Mouse (Mus musculus): ENCODE data around the gene Gm13283. TPM values are rescaled to one million over a fixed set of nuclear protein-coding genes. Genes with fewer than 3 reads are reported as not detected.

Gm13283 gene
- polyA plus RNA-seq, 1 experiment from 2014 or later: 0.35 TPM

Other genes starting within 250 kb of the Gm13283 start
- gene Ifnb1, start 237.3 kb upstream of the Gm13283 start, polyA plus RNA-seq (2016; fragmentation: Nextera tagmentation; extraction: Ambion mirVana): not detected in 2 replicates
- gene Ifna15, start 201.9 kb upstream of the Gm13283 start, polyA plus RNA-seq (2016; fragmentation: Nextera tagmentation; extraction: Ambion mirVana): not detected in 2 replicates
- gene Ifna14, start 188.3 kb upstream of the Gm13283 start, polyA plus RNA-seq (2016; fragmentation: Nextera tagmentation; extraction: Ambion mirVana): not detected in 2 replicates
- not detected in 2 replicates for gene Ifna9, start 167.7 kb upstream of the Gm13283 start, polyA plus RNA-seq (2016; fragmentation: Nextera tagmentation; extraction: Ambion mirVana)
- gene Ifna12, start 156.7 kb upstream of the Gm13283 start, polyA plus RNA-seq (2016; fragmentation: Nextera tagmentation; extraction: Ambion mirVana): not detected in 2 replicates
- gene C87499, start 125.7 kb upstream of the Gm13283 start, polyA plus RNA-seq (2016; fragmentation: Nextera tagmentation; extraction: Ambion mirVana): not detected in 2 replicates
- gene Ifna13, start 115.7 kb upstream of the Gm13283 start, polyA plus RNA-seq (2016; fragmentation: Nextera tagmentation; extraction: Ambion mirVana): not detected in 2 replicates
- gene Ifna16, start 83.2 kb upstream of the Gm13283 start, polyA plus RNA-seq (2016; fragmentation: Nextera tagmentation; extraction: Ambion mirVana): not detected in 2 replicates
- not detected in 2 replicates for gene Ifna2, start 76.2 kb upstream of the Gm13283 start, polyA plus RNA-seq (2016; fragmentation: Nextera tagmentation; extraction: Ambion mirVana)
- not detected in 2 replicates for gene Ifnab, start 68.8 kb upstream of the Gm13283 start, polyA plus RNA-seq (2016; fragmentation: Nextera tagmentation; extraction: Ambion mirVana)
- gene Gm26566, start 38.3 kb upstream of the Gm13283 start, polyA plus RNA-seq (2016; fragmentation: Nextera tagmentation; extraction: Ambion mirVana): 0.84 and 1.1 TPM in 2 replicates
- gene Klhl9, start 37.7 kb upstream of the Gm13283 start, polyA plus RNA-seq (2016; fragmentation: Nextera tagmentation; extraction: Ambion mirVana): 98.4 and 103 TPM in 2 replicates
- gene Gm13271, start 5.3 kb upstream of the Gm13283 start, polyA plus RNA-seq (2016; fragmentation: Nextera tagmentation; extraction: Ambion mirVana): not detected in 2 replicates
- gene Gm13290, start 13.7 kb downstream of the Gm13283 start, polyA plus RNA-seq (2016; fragmentation: Nextera tagmentation; extraction: Ambion mirVana): 0.76 TPM in 1 of 2 replicates, not detected in the other
- not detected in 2 replicates for gene Gm13289, start 16.8 kb downstream of the Gm13283 start, polyA plus RNA-seq (2016; fragmentation: Nextera tagmentation; extraction: Ambion mirVana)
- not detected in 2 replicates for gene Gm13272, start 19.7 kb downstream of the Gm13283 start, polyA plus RNA-seq (2016; fragmentation: Nextera tagmentation; extraction: Ambion mirVana)
- not detected in 2 replicates for gene Ifnz, start 22.0 kb downstream of the Gm13283 start, polyA plus RNA-seq (2016; fragmentation: Nextera tagmentation; extraction: Ambion mirVana)
- gene Gm13276, start 25.6 kb downstream of the Gm13283 start, polyA plus RNA-seq (2016; fragmentation: Nextera tagmentation; extraction: Ambion mirVana): not detected in 2 replicates
- not detected in 2 replicates for gene Gm13277, start 28.5 kb downstream of the Gm13283 start, polyA plus RNA-seq (2016; fragmentation: Nextera tagmentation; extraction: Ambion mirVana)
- gene Gm13278, start 31.4 kb downstream of the Gm13283 start, polyA plus RNA-seq (2016; fragmentation: Nextera tagmentation; extraction: Ambion mirVana): not detected in 2 replicates
- not detected in 2 replicates for gene Gm13275, start 34.4 kb downstream of the Gm13283 start, polyA plus RNA-seq (2016; fragmentation: Nextera tagmentation; extraction: Ambion mirVana)
- not detected in 2 replicates for gene Gm13279, start 37.3 kb downstream of the Gm13283 start, polyA plus RNA-seq (2016; fragmentation: Nextera tagmentation; extraction: Ambion mirVana)
- gene Gm13285, start 39.5 kb downstream of the Gm13283 start, polyA plus RNA-seq (2016; fragmentation: Nextera tagmentation; extraction: Ambion mirVana): 0.85 TPM in 1 of 2 replicates, not detected in the other
- gene Gm13287, start 43.1 kb downstream of the Gm13283 start, polyA plus RNA-seq (2016; fragmentation: Nextera tagmentation; extraction: Ambion mirVana): not detected in 2 replicates
- 0.07 and 0.09 TPM in 2 replicates for gene Gm13288, start 45.4 kb downstream of the Gm13283 start, polyA plus RNA-seq (2016; fragmentation: Nextera tagmentation; extraction: Ambion mirVana)
- not detected in 2 replicates for gene Ifna7, start 56.1 kb downstream of the Gm13283 start, polyA plus RNA-seq (2016; fragmentation: Nextera tagmentation; extraction: Ambion mirVana)
- gene Ifna11, start 59.8 kb downstream of the Gm13283 start, polyA plus RNA-seq (2016; fragmentation: Nextera tagmentation; extraction: Ambion mirVana): not detected in 2 replicates
- not detected in 2 replicates for gene Ifna6, start 67.3 kb downstream of the Gm13283 start, polyA plus RNA-seq (2016; fragmentation: Nextera tagmentation; extraction: Ambion mirVana)
- not detected in 2 replicates for gene Ifna5, start 75.4 kb downstream of the Gm13283 start, polyA plus RNA-seq (2016; fragmentation: Nextera tagmentation; extraction: Ambion mirVana)
- gene Ifna4, start 81.7 kb downstream of the Gm13283 start, polyA plus RNA-seq (2016; fragmentation: Nextera tagmentation; extraction: Ambion mirVana): not detected in 2 replicates
- gene Ifna1, start 90.0 kb downstream of the Gm13283 start, polyA plus RNA-seq (2016; fragmentation: Nextera tagmentation; extraction: Ambion mirVana): not detected in 2 replicates
- gene Ifne, start 120.1 kb downstream of the Gm13283 start, polyA plus RNA-seq (2016; fragmentation: Nextera tagmentation; extraction: Ambion mirVana): not detected in 2 replicates

All from forebrain, embryonic 10.5 days (tissue).